Mouse (Mus musculus) v-Abl transformed pro-B cells (cell line): ENCODE measurements at regions not wholly inside any gene's neighbourhood (a gene's known extent, or its start where the extent isn't known, plus 50 kb on each side); places are given as distances from the start of the nearest gene placed in this dataset.

Experiments
- in situ Hi-C, 2 experiments: fragments of 400-800 bp; cut with MboI; formaldehyde crosslinking; loops; one replicate each; pipeline ENCODE4 v1.15.1; 2025; ENCODE audit not compliant: unreplicated experiment in 2 of 2

GRCm38 (mm10) chr5:74833887-74834286 is 131.2 kb upstream of the Lnx1 start:
- in situ Hi-C loops, result no loop called here

- in situ Hi-C loops, result no loop called here
These were observed 129.3 kb upstream of the Lnx1 start for GRCm38 (mm10) chr5:74832011-74832410.

GRCm38 (mm10) chr5:74830646-74831045 is 127.9 kb upstream of the Lnx1 start:
- in situ Hi-C loops, result no loop called here

GRCm38 (mm10) chr5:74829003-74829402 is 126.3 kb upstream of the Lnx1 start:
- in situ Hi-C loops, result no loop called here

DNA sequence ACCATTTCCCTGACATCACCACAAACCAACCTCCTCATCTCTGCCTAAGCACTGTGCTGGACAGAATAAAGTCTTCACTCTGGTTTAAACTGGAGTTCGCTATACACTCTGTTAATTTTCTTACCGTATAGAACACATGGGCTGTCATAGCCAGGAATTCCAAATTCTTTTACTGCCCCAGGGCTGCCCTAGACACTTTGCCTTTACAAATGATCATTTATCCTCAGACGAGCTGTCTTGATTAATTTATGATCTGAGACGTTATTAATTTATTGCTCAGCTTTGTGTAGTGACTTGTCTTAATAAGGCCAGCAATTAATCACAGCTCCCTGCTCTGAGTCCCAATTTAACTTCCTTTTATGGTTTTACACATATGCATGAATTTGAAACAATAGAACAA is 125.2 kb upstream of the Lnx1 start:
- in situ Hi-C loops, result no loop called here

DNA sequence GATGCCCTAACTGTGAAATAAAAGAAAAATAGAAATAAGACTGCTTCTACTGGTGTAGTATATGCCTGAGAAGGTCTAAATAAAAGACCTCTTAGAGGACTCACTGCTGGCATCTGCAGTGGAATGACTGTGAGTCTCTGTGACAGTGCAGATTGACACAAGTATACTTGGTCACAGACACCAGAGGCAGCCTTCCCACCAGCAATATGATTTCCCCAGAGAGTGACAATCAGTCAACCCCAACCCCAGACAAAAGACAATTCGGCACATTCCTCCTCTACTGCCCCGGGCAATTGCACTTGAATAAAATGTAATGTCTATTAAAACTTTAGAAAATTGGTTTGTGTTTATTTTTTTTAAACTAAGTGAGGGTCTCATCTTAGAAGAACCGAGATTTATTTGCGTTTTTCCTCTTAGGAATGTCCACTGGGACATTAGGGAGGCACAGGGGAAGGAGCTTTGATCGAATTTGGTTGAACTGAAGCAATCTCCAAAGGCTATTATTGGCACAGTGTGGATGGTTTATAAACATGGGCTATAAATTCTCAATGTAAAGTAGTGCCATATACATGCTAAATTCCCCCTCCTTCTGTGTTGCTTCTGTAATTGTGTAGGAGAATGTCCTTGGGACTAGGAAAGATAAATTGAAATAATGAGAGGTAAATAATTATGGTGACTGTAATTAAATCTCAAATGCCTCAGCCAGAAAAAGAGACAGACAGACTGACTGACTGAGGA is 123.0 kb upstream of the Lnx1 start:
- in situ Hi-C loops, result no loop called here

- in situ Hi-C loops, result no loop called here
These were observed 121.0 kb upstream of the Lnx1 start for GRCm38 (mm10) chr5:74823719-74824118.

GRCm38 (mm10) chr5:74821969-74822368 is 119.3 kb upstream of the Lnx1 start:
- in situ Hi-C loops, result no loop called here

DNA sequence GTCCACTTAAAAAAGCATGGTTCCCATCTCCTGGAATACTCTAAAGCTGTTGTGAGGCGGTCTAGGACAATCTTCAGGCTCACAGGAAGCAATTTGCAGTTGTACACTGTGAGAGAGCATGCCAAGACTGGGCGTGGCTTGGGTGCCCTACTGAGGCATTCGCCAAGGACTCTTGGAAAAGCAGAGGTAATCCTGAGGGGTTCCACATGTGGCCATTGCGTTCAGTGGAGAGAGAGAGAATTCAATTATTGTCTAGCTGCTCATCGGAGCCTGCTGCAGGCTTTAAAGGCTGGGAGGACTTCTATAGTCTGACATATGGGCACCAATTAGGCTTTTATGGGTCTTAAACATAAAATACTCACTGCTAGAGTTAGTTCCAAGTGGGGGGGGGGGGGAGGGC is 113.8 kb upstream of the Lnx1 start:
- in situ Hi-C loops, result no loop called here

GRCm38 (mm10) chr5:74813396-74813795 is 110.7 kb upstream of the Lnx1 start:
- in situ Hi-C loops, result no loop called here

DNA sequence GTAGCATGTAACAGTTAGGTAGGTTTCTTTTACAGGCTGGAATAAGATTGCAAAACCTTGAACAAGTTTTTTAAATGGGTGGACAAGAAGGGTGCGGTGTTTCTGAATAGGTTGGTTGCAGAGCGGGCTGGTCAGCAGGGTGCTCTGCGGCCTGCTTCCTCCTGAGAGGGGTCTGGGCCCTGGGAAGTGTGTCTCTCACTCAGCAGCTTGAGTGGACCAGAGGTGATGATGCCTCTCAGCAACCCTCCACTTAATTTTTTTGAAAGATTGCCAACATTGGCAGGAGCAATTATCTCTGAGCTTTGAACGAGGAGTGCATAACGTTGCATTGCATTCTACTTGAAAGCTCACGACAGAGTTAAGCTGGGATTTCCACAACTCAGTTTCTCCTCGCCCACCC is 108.3 kb upstream of the Lnx1 start:
- in situ Hi-C loops, result no loop called here

DNA sequence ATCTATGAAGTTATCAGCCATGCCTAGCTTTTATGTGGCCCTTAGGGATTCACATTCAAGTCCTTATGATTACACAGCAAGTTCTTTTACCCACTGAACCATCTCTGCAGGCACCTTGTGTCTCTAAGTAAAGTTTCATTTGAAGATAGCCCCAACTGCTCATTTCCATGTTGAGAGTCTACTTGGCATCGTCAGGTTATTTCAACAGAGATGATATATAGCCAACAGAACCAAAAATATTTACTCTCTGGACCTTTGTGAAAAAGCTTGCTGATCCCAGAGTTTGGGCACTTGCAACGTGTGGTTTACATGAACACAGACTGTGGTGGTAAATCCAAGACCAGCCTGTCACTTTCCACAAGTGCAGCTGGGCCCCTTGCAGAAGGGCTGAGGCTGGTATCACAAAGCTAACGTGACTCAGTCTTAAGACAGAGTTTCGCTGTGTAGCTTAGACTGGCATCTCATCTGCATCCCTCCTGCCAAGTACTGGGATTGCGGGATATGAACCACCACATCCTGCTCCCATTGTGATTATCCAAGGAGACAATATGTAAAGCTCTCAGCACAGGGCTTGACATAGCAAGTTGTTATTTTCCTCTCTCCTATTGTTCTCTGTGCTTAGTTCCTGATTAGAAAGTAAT is 105.0 kb upstream of the Lnx1 start:
- in situ Hi-C loops, result no loop called here

DNA sequence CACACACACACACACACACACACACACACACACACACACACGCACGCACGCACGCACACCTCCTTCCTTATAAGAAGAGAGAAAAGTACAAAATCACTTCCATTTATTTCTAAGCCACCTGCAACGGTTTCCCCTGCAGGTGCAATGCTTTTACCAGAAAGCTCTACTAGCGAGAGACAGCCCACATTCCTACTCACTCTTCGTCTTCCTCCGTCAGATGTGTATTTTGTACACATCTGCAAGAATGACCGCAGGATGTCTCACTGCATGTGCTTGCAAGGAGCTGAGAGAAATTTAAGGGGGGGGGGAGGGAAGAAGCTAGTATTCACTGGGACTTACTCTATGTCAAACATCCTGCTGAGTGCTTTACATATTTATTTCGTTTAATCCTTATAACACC is 99.2 kb upstream of the Lnx1 start:
- in situ Hi-C loops, result no loop called here

DNA sequence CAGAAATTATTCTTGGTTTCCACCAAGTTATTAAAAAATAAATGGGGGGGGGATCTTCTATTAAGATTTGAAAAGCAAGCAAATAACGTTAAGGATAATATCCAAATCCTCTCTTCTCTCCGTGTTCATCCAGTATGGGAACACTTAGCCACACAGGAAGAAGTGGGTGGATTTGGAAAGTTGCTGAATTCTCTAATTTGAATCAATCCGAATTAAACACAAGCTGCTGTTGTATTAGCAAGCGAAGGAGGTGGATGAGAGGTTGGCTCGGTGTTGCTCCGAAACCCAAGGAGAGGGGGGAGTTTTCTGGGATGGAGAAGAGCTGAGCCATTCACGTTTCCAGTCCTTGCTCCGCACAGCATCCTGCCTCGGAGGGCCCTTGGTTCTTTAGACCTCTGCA is 97.6 kb upstream of the Lnx1 start:
- in situ Hi-C loops, result no loop called here

DNA sequence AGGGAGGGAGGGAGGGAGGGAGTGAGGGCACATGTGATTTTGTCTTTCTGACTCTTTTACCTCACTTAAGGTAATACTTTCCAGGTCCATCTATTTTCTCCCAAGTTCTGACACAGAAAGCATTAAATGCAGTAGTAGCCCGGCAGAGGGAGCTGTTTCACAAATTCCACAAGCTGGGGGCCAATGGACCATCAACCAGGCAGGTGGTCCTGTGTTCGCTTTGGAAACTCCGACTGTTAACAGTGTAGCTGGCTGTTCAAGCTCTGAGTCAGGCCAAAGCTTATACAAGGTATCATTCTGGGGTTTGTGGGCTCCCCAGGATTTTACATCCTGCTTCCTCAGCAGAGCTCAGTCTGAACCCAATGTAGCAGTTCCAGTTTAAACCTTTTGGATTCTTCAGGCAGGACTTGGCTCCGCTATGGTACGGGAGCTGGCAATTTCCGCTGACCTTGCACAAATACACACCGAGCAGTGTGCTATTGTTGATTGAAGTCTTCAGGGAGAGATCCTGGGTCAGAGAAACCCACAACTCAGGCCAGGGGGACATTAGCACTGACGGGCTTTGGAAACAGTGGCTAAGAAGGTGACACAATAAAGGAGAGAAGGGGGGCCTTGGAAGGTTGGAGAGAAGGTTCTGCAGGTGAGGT is 93.8 kb upstream of the Lnx1 start:
- in situ Hi-C loops, result loop anchor here in 1 of 2 experiments (10.0 kb wide), 1 partner anchor 348 kb away; no protein-coding TSS in a partner anchor

DNA sequence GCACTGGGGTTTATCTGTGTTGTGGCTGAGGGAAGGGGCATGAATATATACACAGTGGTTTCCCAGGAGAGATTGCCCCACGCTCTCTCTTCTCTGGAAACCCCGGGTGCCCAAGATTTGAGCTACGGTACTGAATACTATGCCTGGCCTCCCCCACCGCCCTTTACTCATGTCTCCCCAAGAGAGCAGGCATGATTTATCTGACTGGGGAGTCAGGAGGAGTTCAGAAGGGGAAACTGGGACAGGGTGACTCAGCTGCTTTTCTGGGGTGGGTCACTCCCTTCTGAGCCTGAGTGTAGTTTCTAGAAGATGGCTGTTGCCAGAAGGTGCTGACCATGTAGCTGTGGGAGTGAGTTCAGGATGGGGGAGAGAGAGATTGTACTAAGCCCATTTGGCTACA is 92.0 kb upstream of the Lnx1 start:
- in situ Hi-C loops, result loop anchor here in 1 of 2 experiments (10.0 kb wide), 1 partner anchor 350 kb away; no protein-coding TSS in a partner anchor

DNA sequence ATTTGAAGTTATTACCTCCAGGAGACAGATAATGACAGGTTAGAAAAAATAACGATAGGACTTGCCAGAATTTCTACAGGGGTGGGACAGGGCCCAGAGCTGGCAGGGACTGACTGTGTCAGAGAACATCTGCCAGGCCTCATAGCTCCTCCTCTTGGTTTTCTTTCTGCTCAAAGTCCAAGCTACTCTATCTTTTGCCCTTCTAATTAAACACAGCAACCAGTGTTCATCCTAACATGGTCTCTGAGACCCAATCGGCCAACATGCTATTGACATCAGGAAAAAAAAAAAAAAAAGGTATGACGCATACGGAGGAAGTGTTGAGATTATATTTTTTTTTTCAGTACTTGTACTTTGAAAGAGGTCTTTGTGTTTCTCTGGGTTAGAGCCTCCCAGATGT is 90.7 kb upstream of the Lnx1 start:
- in situ Hi-C loops, result loop anchor here in 1 of 2 experiments (10.0 kb wide), 1 partner anchor 351 kb away; no protein-coding TSS in a partner anchor

DNA sequence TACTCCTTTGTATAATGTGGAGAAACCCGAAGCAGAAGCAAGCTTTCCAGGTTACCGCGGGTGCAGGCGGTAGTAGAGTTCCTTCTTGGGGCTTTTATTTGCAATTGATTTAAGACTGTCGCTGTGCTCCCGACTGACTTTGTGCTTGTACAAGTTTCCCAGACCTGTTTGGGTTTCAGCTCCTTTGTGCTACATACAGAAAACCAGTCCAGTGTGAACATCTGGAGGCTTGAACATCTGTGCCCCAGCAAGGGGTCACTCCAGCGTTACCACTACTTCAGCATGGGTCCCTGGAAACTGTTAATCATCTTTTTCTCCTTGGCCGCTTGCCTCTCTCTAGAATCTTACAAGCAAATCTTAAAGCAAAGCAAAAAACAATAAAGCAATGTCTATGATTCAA is 90.2 kb upstream of the Lnx1 start:
- in situ Hi-C loops, result loop anchor here in 1 of 2 experiments (10.0 kb wide), 1 partner anchor 352 kb away; no protein-coding TSS in a partner anchor

DNA sequence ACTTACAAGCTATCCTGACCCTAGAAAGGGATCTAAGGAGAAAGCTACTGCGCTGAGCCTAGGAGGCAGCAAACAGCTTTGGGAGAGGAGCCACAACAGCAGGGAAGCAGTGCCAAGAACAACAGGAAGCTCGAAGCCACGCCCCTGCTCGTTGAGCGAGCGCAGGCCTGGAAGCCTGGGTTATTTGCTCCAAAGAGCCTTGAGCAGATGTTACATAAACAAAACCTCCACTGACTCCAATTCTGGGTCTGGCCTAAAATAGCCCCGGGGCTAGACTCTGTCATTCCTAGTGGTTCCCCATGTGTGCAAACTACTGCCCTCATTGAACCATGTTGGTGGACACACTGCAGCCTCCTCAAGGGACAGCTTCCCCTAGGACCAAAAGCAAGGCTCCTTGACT is 89.6 kb upstream of the Lnx1 start:
- in situ Hi-C loops, result loop anchor here in 1 of 2 experiments (10.0 kb wide), 1 partner anchor 352 kb away; no protein-coding TSS in a partner anchor

- in situ Hi-C loops, result loop anchor here in 1 of 2 experiments (10.0 kb wide), 1 partner anchor 354 kb away; no protein-coding TSS in a partner anchor
These were observed 87.8 kb upstream of the Lnx1 start for GRCm38 (mm10) chr5:74790501-74790900.

GRCm38 (mm10) chr5:74783906-74784305 is 81.2 kb upstream of the Lnx1 start:
- in situ Hi-C loops, result no loop called here
